Mouse (Mus musculus) brain, adult 2 months (tissue): Measurements from ENCODE around the gene Cd300ld5.
A peak's percentile ranks its signal among the peaks of the same experiment; 100 is the strongest.
"Not testable (repeated sequence)": the region's sequence is repeated elsewhere in the genome, so short reads cannot be mapped to it uniquely, and the experiment has no call there.

Experiments used
- DNase-seq: peaks from one replicate; pipeline ENCODE4 v3.0.0; 2011; ENCODE audit warnings: low read depth, low spot score

Gene Cd300ld5

GRCm38 (mm10) chr11:115049282-115049895, 11.8 kb upstream of the Cd300ld5 start:
- peak; percentile 98 for DNase-seq

- DNase-seq, result no peak
Measured at GRCm38 (mm10) chr11:115048259-115048658, 10.7 kb upstream of the Cd300ld5 start, which contains the start of gene Cd300ld3. Gene Cd300ld3, minus strand, starts transcription at chr11:115048409.

- DNase-seq, result not testable (repeated sequence)
Measured at GRCm38 (mm10) chr11:115026912-115027311, 10.7 kb downstream of the Cd300ld5 start, which contains the start of gene Cd300ld4. Gene Cd300ld4, minus strand, starts transcription at chr11:115027012.

- not testable (repeated sequence) for DNase-seq
Measured at GRCm38 (mm10) chr11:115016093-115016492, 21.5 kb downstream of the Cd300ld5 start, which contains the start of gene Cd300ld2. Gene Cd300ld2, minus strand, starts transcription at chr11:115016193.

- DNase-seq, result peak; percentile 13
Measured at GRCm38 (mm10) chr11:115004070-115004469, 33.5 kb downstream of the Cd300ld5 start.

GRCm38 (mm10) chr11:115001474-115002040, 36.0 kb downstream of the Cd300ld5 start, which contains the start of gene Cd300c2:
Gene Cd300c2, minus strand, starts transcription at chr11:115001880.
- DNase-seq, result peak; percentile 39

GRCm38 (mm10) chr11:114989793-114990192, 47.8 kb downstream of the Cd300ld5 start, which contains the start of gene Cd300ld:
Gene Cd300ld, minus strand, starts transcription at chr11:114989922.
- DNase-seq, result no peak

GRCm38 (mm10) chr11:114981866-114982265, 55.7 kb downstream of the Cd300ld5 start:
- DNase-seq, result peak; percentile 55
